Mouse (Mus musculus) CD4-positive, CD25-positive, alpha-beta regulatory T cell, adult 4 months (primary cell): ENCODE measurements around the gene Sfmbt1. TPM values are rescaled to one million over a fixed set of nuclear protein-coding genes. Genes with fewer than 3 reads are reported as not detected.

Experiments used
- polyA plus RNA-seq, 2 experiments: library from polyadenylated mRNA; unstranded; fragments of 100-300 nt; shearing (Covaris generic); gene quantifications; one replicate each; pipeline ENCODE4 v1.2.1; 2017

Gene Sfmbt1
- polyA plus RNA-seq, 2 experiments from 2014 or later: 10.8 to 12.6 TPM

Other genes with a start within 250 kb of the Sfmbt1 start
- 10 to 100 TPM; 28.1 to 63.9 TPM for gene Dcp1a, start 235.3 kb upstream of the Sfmbt1 start, polyA plus RNA-seq
- 1 to 10 TPM; 2.2 to 2.7 TPM for gene Cacna1d, start 223.4 kb upstream of the Sfmbt1 start, polyA plus RNA-seq
- gene Tkt, start 166.5 kb upstream of the Sfmbt1 start, polyA plus RNA-seq: 100 to 1,000 TPM; 231 to 349 TPM
- 10 to 100 TPM; 32.5 to 37.2 TPM for gene Prkcd, start 88.6 kb upstream of the Sfmbt1 start, polyA plus RNA-seq
- 10 to 100 TPM; 12.8 to 20.0 TPM for gene Rft1, start 60.5 kb upstream of the Sfmbt1 start, polyA plus RNA-seq
- 1 to 10 TPM; 4.6 to 6.3 TPM for gene Tmem110, start 110.7 kb downstream of the Sfmbt1 start, polyA plus RNA-seq
- gene Mustn1, start 164.4 kb downstream of the Sfmbt1 start, polyA plus RNA-seq: 1 to 10 TPM in 1 of 2 experiments, under 1 TPM in 1; 0.26 to 1.0 TPM
- gene Itih4, start 171.6 kb downstream of the Sfmbt1 start, polyA plus RNA-seq: not detected
- not detected for gene Itih3, start 208.9 kb downstream of the Sfmbt1 start, polyA plus RNA-seq
- gene Itih1, start 228.4 kb downstream of the Sfmbt1 start, polyA plus RNA-seq: not detected
- 1 to 10 TPM; 5.9 to 6.0 TPM for gene Nek4, start 236.5 kb downstream of the Sfmbt1 start, polyA plus RNA-seq